Mouse (Mus musculus) hindbrain, postnatal 0 days (tissue): ENCODE results near the gene Olfr1371. TPM values are rescaled to one million over a fixed set of nuclear protein-coding genes. Genes with fewer than 3 reads are reported as not detected.

Experiments
- ATAC-seq: fragments of 200-750 bp; cut with Nextera tagmentation; 2 replicates; pipeline ENCODE4 v1.8.0; 2017; ENCODE audit warnings: mild to moderate bottlenecking, moderate TSS enrichment, moderate library complexity
- DNase-seq: peaks from one replicate; pipeline ENCODE4 v3.0.0-alpha.2; 2015; ENCODE audit warnings: low spot score
- H3K27ac ChIP-seq: fragments of 300-500 bp; sonication (generic); 2 replicates; pipeline ENCODE4 v1.5.1; 2014; ENCODE audit warnings: mild to moderate bottlenecking
- H3K27me3 ChIP-seq: fragments of 300-500 bp; sonication (generic); 2 replicates; pipeline ENCODE4 v1.6.1; 2014; ENCODE audit warnings: low read length, mixed read lengths; ENCODE audit not compliant: insufficient read depth
- H3K36me3 ChIP-seq: fragments of 300-500 bp; sonication (generic); 2 replicates; pipeline ENCODE4 v1.6.1; 2014; ENCODE audit warnings: low read length, mixed read lengths; ENCODE audit not compliant: insufficient read depth
- H3K4me1 ChIP-seq: fragments of 300-500 bp; sonication (generic); 2 replicates; pipeline ENCODE4 v1.6.1; 2014; ENCODE audit warnings: antibody characterized with exemption, low read length, mixed read lengths; ENCODE audit not compliant: insufficient read depth
- H3K4me2 ChIP-seq: fragments of 300-500 bp; sonication (generic); 2 replicates; pipeline ENCODE4 v1.6.1; 2014; ENCODE audit warnings: low read depth, mild to moderate bottlenecking, low read length, moderate library complexity, mixed read lengths
- H3K4me3 ChIP-seq: fragments of 300-500 bp; sonication (generic); 2 replicates; pipeline ENCODE4 v1.5.1; 2014; ENCODE audit warnings: low read length
- H3K9ac ChIP-seq: fragments of 300-500 bp; sonication (generic); replicated peaks from 2 replicates; pipeline ENCODE4 v1.6.1; 2014; ENCODE audit warnings: mild to moderate bottlenecking, low read length, moderate library complexity, mixed read lengths
- H3K9me3 ChIP-seq: fragments of 300-500 bp; sonication (generic); 2 replicates; pipeline ENCODE4 v1.6.1; 2016; ENCODE audit warnings: low read length, mixed read lengths
- CTCF ChIP-seq: IDR thresholded peaks from 2 replicates; pipeline ENCODE4 v1.5.1; 2016; ENCODE audit warnings: antibody characterized with exemption, control low read depth, low read depth
- WGBS: fragments of 180-500 bp; shearing (Covaris S2); extraction: QIAGEN DNeasy Blood & Tissue Kit; methylation state at CpG from one replicate; pipeline ENCODE4 v1.1.7; 2014; 5-methylcytosine and 5-hydroxymethylcytosine counted together
- polyA plus RNA-seq: library from polyadenylated mRNA; unstranded; fragments of >200 nt; fragmentation: Nextera tagmentation; extraction: Ambion mirVana; gene quantifications from 2 replicates; pipeline ENCODE4 v1.2.1, GENCODE M21; 2015
- total RNA-seq: library from RNA; depleted of rRNA; stranded (reverse); fragments of >200 nt; gene quantifications from 2 replicates; pipeline ENCODE4 v1.2.3, GENCODE M21; 2014; rRNA removed

The Olfr1371 gene
- not detected in 2 replicates for total RNA-seq
- not detected in 2 replicates for polyA plus RNA-seq

DNA sequence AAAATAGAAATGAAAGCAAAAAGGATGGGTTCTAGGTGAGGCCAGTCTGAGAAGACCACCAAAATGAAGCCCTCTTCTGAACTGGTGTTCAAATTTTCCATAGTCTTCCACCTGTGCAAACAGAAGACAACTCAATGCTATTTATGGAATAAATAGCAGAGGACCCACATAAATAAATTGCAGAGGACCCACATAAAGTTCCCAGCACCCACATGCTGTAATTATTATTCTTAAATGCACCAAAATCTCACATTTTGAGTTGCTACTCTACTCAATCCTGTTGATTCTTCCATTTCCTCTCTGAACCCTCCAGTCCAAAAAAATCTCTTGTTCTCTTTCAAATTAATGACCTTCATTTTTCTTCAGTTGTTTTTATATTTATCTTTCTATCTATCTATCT lies at the start of gene Olfr1371:
Olfr1371 (minus strand) TSS at position 101 of the 400 bp plus-strand sequence.
- Histone ChIP-seq H3K27me3 (no peaks in the 10 kb centered on the region), H3K9ac (no peak within 1 kb of the TSS), H3K36me3 (no peaks in the 10 kb centered on the region), H3K27ac (no peak within 1 kb of the TSS), H3K4me1 (no peaks in the 10 kb centered on the region), H3K4me2 (no peak within 1 kb of the TSS), H3K4me3 (no peak within 1 kb of the TSS), H3K9me3 (no peaks in the 10 kb centered on the region)
- TF ChIP-seq CTCF, result no peak
- ATAC-seq, result no peak
- DNase-seq, result no peak

DNA sequence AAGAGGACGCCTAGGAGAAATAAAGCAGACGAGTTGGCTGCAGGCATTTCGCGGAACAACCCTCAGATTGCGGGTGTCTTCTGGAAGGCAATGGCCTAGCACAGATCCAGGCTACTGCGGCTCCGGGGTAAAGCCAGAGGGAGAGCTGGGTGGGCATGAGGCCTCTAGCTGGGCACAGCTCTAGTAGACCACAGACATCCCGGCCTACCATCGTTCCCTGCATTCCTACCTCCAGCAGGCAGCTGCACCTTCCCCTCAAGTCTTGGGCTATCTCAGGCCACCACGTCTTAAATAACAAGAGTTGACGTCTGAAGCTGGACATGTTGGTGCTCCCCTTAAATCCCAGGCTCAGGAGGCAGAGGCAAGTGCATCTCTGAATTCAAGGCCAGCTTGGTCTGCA lies 48.6 kb upstream of the Olfr1371 start:
- Histone ChIP-seq H3K4me3 (no peak overlapping the region), H3K36me3 (0 out of 2 replicates have a peak, but pooled peaks cover 3% of the 10 kb centered on the region), H3K27ac (no peak overlapping the region), H3K9me3 (no peaks in the 10 kb centered on the region), H3K4me2 (no peak overlapping the region), H3K4me1 (no peaks in the 10 kb centered on the region; the same call in 1 of the 2 replicates), H3K27me3 (no peaks in the 10 kb centered on the region), H3K9ac (no peak overlapping the region)
- DNase-seq (no peak), ATAC-seq (no peak)
- no peak for TF ChIP-seq CTCF
- WGBS, result 94% methylated on average over 11 of the region's 11 CpGs

DNA sequence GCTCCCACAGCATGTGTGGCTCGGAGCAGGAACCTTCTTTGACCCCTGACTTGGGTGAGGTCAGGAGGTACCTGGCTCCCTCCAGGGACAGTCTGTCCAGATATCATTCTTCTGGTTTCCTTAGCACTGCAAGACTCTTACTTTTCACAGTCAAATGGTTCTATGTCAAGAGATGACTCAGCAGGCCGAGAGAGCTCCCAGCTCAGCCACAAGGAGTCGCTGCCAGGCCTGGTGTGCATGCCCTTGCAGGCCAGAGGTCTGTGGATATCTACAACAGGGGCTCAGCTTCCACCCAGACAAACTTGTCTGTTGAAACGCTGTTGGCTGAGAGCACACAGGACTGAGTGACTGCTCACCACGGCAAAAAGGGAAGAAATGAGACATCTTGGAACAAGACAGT lies 48.1 kb upstream of the Olfr1371 start:
- Histone ChIP-seq H3K27ac (no peak overlapping the region), H3K9ac (no peak overlapping the region), H3K4me2 (no peak overlapping the region), H3K4me3 (no peak overlapping the region), H3K36me3 (0 out of 2 replicates have a peak, but pooled peaks cover 3% of the 10 kb centered on the region), H3K4me1 (no peaks in the 10 kb centered on the region; the same call in 1 of the 2 replicates), H3K9me3 (no peaks in the 10 kb centered on the region), H3K27me3 (no peaks in the 10 kb centered on the region)
- DNase-seq, result peak; percentile 39
- 55% methylated on average over 5 of the region's 5 CpGs for WGBS
- peak; percentile 65 for TF ChIP-seq CTCF
- no peak for ATAC-seq

DNA sequence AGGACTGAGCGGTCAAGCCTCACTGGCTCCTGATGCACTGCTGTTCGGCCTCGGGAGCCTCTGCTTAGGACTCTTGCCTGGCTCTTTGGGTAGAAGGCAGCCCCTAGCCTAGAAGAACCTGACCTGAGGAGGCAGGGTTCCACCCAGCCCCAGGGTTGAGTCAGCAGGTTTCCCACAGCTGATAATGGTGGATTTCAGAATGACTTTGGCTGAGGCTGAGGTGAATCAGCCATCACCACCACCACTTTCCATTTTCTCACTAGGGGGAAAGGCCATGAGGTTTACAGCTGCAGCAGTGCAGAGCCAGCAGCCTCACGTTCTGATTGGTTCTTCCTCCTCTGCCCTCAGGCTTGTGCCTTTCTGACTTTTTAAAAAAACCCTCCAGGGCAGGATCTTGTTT lies 47.1 kb upstream of the Olfr1371 start:
- DNase-seq (no peak), ATAC-seq (no peak)
- Histone ChIP-seq H3K36me3 (peaks cover 3% of the 10 kb centered on the region; the same call in 1 of the 2 replicates), H3K9me3 (no peaks in the 10 kb centered on the region), H3K27me3 (no peaks in the 10 kb centered on the region), H3K4me2 (no peak overlapping the region), H3K4me3 (no peak overlapping the region), H3K27ac (no peak overlapping the region), H3K4me1 (no peaks in the 10 kb centered on the region; the same call in 1 of the 2 replicates), H3K9ac (no peak overlapping the region)
- TF ChIP-seq CTCF, result no peak
- WGBS, result 51% methylated on average over 4 of the region's 4 CpGs

DNA sequence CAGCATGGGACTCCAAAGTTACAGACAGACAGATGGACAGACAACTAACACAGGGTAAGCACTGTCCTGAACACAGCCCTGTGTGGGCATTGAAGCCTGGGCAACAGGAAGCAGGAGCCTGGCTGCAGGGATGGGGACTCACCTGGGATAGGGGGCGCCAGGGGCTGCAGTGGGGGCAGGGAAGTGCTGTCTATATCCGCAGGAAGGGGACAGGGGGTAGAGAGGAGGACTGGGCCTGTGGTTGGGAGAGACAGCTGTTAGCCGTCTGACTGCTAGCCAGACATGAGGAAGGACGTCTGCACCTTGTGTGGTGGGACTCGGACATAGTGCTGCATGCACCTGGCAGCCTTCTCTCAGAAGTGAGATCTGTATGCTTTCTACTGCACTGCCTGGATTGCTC lies 44.9 kb upstream of the Olfr1371 start:
- no peak overlapping the region for H3K9ac ChIP-seq
- H3K27ac ChIP-seq, result no peak overlapping the region
- H3K4me1 ChIP-seq, result no peaks in the 10 kb centered on the region
- no peak overlapping the region for H3K4me3 ChIP-seq
- no peak for DNase-seq
- TF ChIP-seq CTCF, result no peak
- H3K36me3 ChIP-seq, result peaks cover 3% of the 10 kb centered on the region; the same call in 1 of the 2 replicates
- no peaks in the 10 kb centered on the region for H3K27me3 ChIP-seq
- H3K4me2 ChIP-seq, result no peak overlapping the region
- ATAC-seq, result no peak
- no peaks in the 10 kb centered on the region for H3K9me3 ChIP-seq
- 71% methylated on average over 5 of the region's 5 CpGs for WGBS

DNA sequence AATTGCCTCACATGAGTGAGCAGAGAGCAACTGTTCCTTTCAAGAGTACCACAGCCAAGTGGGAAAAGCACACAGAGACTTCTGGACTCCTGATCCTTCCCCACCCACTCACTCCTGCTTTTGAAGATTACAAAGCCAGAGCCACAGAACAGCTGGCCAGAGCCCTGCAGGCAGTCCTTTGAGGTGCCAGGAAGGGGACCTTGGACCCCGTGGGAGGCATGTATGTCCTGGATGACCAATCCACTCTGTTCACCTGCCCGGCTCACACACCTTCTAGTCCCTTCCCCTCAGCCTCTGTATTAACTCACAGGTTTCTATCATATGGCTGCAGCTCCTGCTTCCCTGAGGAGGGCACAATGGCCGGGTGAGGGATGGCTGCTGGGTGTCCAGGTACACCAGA lies 43.6 kb upstream of the Olfr1371 start:
- DNase-seq (no peak), ATAC-seq (no peak)
- H3K27me3 ChIP-seq, result no peaks in the 10 kb centered on the region
- no peaks in the 10 kb centered on the region for H3K4me1 ChIP-seq
- no peak overlapping the region for H3K4me3 ChIP-seq
- WGBS, result 92% methylated on average over 3 of the region's 3 CpGs
- H3K9ac ChIP-seq, result no peak overlapping the region
- no peak overlapping the region for H3K27ac ChIP-seq
- H3K4me2 ChIP-seq, result no peak overlapping the region
- H3K36me3 ChIP-seq, result peaks cover 3% of the 10 kb centered on the region; the same call in 1 of the 2 replicates
- no peak for TF ChIP-seq CTCF
- H3K9me3 ChIP-seq, result no peaks in the 10 kb centered on the region

DNA sequence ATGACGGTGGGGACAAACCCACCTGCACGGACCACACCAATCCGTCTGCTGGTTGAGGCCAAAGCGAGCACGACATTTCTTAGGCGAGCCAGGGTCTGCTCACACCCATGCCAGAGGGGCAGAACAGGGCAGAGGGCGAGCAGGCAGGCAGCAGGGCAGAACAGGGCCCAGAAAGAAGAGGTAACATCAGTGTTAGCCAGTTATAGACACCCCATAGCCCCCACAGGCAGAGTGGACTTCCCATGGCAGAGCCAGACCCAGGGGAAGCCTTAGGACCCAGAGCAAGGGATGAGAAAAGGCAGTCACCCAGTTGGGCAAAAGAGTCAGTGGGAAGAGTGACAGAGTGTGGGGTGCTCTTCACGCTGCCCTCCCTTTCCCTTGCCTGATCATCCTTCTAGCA lies 41.3 kb upstream of the Olfr1371 start:
- no peak for ATAC-seq
- no peak overlapping the region for H3K9ac ChIP-seq
- H3K36me3 ChIP-seq, result peaks cover 7% of the 10 kb centered on the region; the same call in 1 of the 2 replicates
- H3K9me3 ChIP-seq, result no peaks in the 10 kb centered on the region
- no peak overlapping the region for H3K27ac ChIP-seq
- WGBS, result 92% methylated on average over 8 of the region's 8 CpGs
- no peaks in the 10 kb centered on the region for H3K4me1 ChIP-seq
- no peak overlapping the region for H3K4me2 ChIP-seq
- no peak for TF ChIP-seq CTCF
- H3K4me3 ChIP-seq, result no peak overlapping the region
- no peak for DNase-seq
- no peaks in the 10 kb centered on the region for H3K27me3 ChIP-seq
